Comparison of ENCODE assay signal across 9 mouse cellular contexts in the genomic region with DNA sequence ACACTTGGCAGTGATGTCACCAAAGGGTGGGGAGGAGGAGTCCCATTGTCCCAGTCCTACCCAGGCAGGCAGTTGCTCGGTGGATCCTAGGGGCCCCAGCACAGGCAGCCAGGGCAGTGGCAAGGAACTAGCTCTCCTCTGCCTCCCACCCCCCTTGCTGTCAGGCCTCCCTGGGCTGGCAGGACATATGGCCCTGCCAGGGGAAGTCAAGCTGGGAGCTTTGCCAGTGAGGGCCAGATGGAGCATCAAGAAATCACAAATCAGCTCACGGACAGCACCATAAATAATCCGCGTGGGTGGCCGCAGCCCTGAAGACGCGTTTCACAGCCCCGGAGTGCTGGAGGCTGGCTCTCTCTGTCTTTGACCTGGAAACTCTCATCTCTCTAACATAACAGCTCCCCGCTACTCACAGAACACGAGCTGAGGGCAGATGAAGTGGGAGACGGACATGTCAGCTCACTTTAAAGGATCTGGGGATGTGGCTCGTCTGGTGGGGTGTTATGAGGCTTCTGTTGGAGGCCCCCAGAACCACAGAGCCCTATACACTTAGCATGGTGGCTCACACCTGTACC. TPM values are rescaled to one million over a fixed set of nuclear protein-coding genes. Genes with fewer than 3 reads are reported as not detected.
DNase-seq lines count a peak whose midpoint lies in the region; ATAC-seq and TF ChIP-seq lines count a peak whose summit lies in the region.
"Had no signal": no experiment of that assay in that cellular context is flagged by ENCODE, and none has a peak within 500 bp of the region (broad histone marks: within the 10 kb centered on the region; RNA-seq: fewer than 3 reads in every experiment).

No protein-coding gene starts in this region.

- DNase-seq in heart, postnatal 10 days = no peak
- peak; percentile 97 for DNase-seq in cerebellum, adult 11 months
- peak; percentile 82 for DNase-seq in right cerebral cortex, postnatal 25 days
- no peak for DNase-seq in spleen, postnatal 4 days (ENCODE audit: low spot score in 2 of 2)

- WGBS in heart, embryonic 11.5 days (ENCODE audit: insufficient replicate concordance) = 22% methylated on average over 12 of the region's 12 CpGs
- WGBS in forebrain, embryonic 13.5 days = 33% methylated on average over 12 of the region's 12 CpGs
- 26% methylated on average over 12 of the region's 12 CpGs for WGBS in intestine, postnatal 0 days
- WGBS in limb, embryonic 15.5 days = 5% methylated on average over 12 of the region's 12 CpGs

- H3K27ac ChIP-seq in heart, embryonic 11.5 days (ENCODE audit: low read depth, low read length) = no peak overlapping the region
- H3K27ac ChIP-seq in forebrain, embryonic 13.5 days = peak overlapping the region; percentile 86
- H3K27ac ChIP-seq in intestine, postnatal 0 days (ENCODE audit: low read depth, low read length) = no peak overlapping the region
- peak overlapping the region; percentile 8; the same call in 1 of the 2 replicates for H3K27ac ChIP-seq in limb, embryonic 15.5 days

- H3K36me3 ChIP-seq in heart, embryonic 11.5 days (ENCODE audit: control insufficient read depth, insufficient read depth, low read length) = no peaks in the 10 kb centered on the region
- no peaks in the 10 kb centered on the region for H3K36me3 ChIP-seq in forebrain, embryonic 13.5 days (ENCODE audit: poor library complexity, severe bottlenecking)
- no peaks in the 10 kb centered on the region for H3K36me3 ChIP-seq in intestine, postnatal 0 days (ENCODE audit: control insufficient read depth, insufficient read depth)
- no peaks in the 10 kb centered on the region for H3K36me3 ChIP-seq in limb, embryonic 15.5 days

- no peak overlapping the region for H3K4me3 ChIP-seq in heart, embryonic 11.5 days (ENCODE audit: low read depth, low read length)
- H3K4me3 ChIP-seq in forebrain, embryonic 13.5 days = 0 out of 2 replicates have a peak overlapping the region, but pooled peaks have one; percentile 1
- H3K4me3 ChIP-seq in intestine, postnatal 0 days (ENCODE audit: low read depth, low read length) = no peak overlapping the region
- H3K4me3 ChIP-seq in limb, embryonic 15.5 days = no peak overlapping the region

- TF ChIP-seq CTCF in intestine, postnatal 0 days (IDR thresholded peaks at IDR 0.05; ENCODE audit: low read depth) = no peak

- peak overlapping the region; percentile 28; the same call in 1 of the 2 replicates for H3K4me2 ChIP-seq in heart, embryonic 11.5 days
- H3K4me2 ChIP-seq in forebrain, embryonic 13.5 days = peak overlapping the region; percentile 35
- H3K4me2 ChIP-seq in intestine, postnatal 0 days (replicated peaks; ENCODE audit: low read depth) = no peak overlapping the region
- H3K4me2 ChIP-seq in limb, embryonic 15.5 days = no peak overlapping the region

- H3K9ac ChIP-seq in heart, embryonic 11.5 days (ENCODE audit: low read depth, low read length) = no peak overlapping the region
- peak overlapping the region; percentile 40; the same call in 1 of the 2 replicates for H3K9ac ChIP-seq in forebrain, embryonic 13.5 days
- peak overlapping the region; percentile 1; the same call in 1 of the 2 replicates for H3K9ac ChIP-seq in intestine, postnatal 0 days (ENCODE audit: low read depth, low read length)
- H3K9ac ChIP-seq in limb, embryonic 15.5 days = no peak overlapping the region; the same call in 1 of the 2 replicates

- no peak for ATAC-seq in heart, embryonic 11.5 days (replicated peaks; ENCODE audit: insufficient number of reproducible peaks, low FRiP score, low TSS enrichment)
- peak; percentile 78 for ATAC-seq in forebrain, embryonic 13.5 days
- no peak for ATAC-seq in intestine, postnatal 0 days
- ATAC-seq in limb, embryonic 15.5 days (ENCODE audit: insufficient number of reproducible peaks, low FRiP score, low TSS enrichment, low read depth) = no peak

- intact Hi-C loops in heart, postnatal 10 days (cut with DNase I) = no loop called here

- H3K4me1 ChIP-seq in heart, embryonic 11.5 days (ENCODE audit: control insufficient read depth, insufficient read depth, low read length) = peaks cover 5% of the 10 kb centered on the region
- H3K4me1 ChIP-seq in forebrain, embryonic 13.5 days = peaks cover 10% of the 10 kb centered on the region
- H3K4me1 ChIP-seq in intestine, postnatal 0 days (replicated peaks; ENCODE audit: control insufficient read depth, insufficient read depth, low read length) = no peaks in the 10 kb centered on the region
- peaks cover 14% of the 10 kb centered on the region for H3K4me1 ChIP-seq in limb, embryonic 15.5 days

- H3K9me3 ChIP-seq in heart, embryonic 11.5 days (replicated peaks; ENCODE audit: control insufficient read depth, low read length) = no peaks in the 10 kb centered on the region
- H3K9me3 ChIP-seq in forebrain, embryonic 13.5 days (replicated peaks) = no peaks in the 10 kb centered on the region
- no peaks in the 10 kb centered on the region for H3K9me3 ChIP-seq in intestine, postnatal 0 days (ENCODE audit: control insufficient read depth)
- no peaks in the 10 kb centered on the region for H3K9me3 ChIP-seq in limb, embryonic 15.5 days

- H3K27me3 ChIP-seq in heart, embryonic 11.5 days (ENCODE audit: control insufficient read depth, insufficient read depth, low read length) = no peaks in the 10 kb centered on the region
- no peaks in the 10 kb centered on the region for H3K27me3 ChIP-seq in forebrain, embryonic 13.5 days
- H3K27me3 ChIP-seq in intestine, postnatal 0 days (replicated peaks; ENCODE audit: control insufficient read depth, insufficient read depth, low read length) = no peaks in the 10 kb centered on the region
- no peaks in the 10 kb centered on the region for H3K27me3 ChIP-seq in limb, embryonic 15.5 days

RNA-seq across cellular contexts. Expression of gene Rps10, which starts 6.1 kb away (rescaled TPM):
- 659 and 724 TPM in 2 replicates for polyA plus RNA-seq in heart, embryonic 11.5 days (2014; fragmentation: Nextera tagmentation; extraction: Ambion mirVana)
- total RNA-seq in heart, postnatal 10 days (2021) = 100 to 1,000 TPM; 713 to 733 TPM
- polyA plus RNA-seq in forebrain, embryonic 13.5 days (2015; fragmentation: Nextera tagmentation; extraction: Ambion mirVana) = 659 and 777 TPM in 2 replicates
- 591 and 603 TPM in 2 replicates for polyA plus RNA-seq in intestine, postnatal 0 days (2015; fragmentation: Nextera tagmentation; extraction: Ambion mirVana)
- 793 and 967 TPM in 2 replicates for polyA plus RNA-seq in limb, embryonic 15.5 days (2015; fragmentation: Nextera tagmentation; extraction: Ambion mirVana)

RNA-seq across cellular contexts. Expression of gene RPS10-NUDT3, which starts 7.6 kb away (rescaled TPM):
- not detected in 2 replicates for polyA plus RNA-seq in heart, embryonic 11.5 days (2014; fragmentation: Nextera tagmentation; extraction: Ambion mirVana)
- total RNA-seq in heart, postnatal 10 days (2021) = 1 to 10 TPM in 1 of 2 experiments, not detected in 1; 1.0 TPM
- not detected in 2 replicates for polyA plus RNA-seq in forebrain, embryonic 13.5 days (2015; fragmentation: Nextera tagmentation; extraction: Ambion mirVana)
- polyA plus RNA-seq in intestine, postnatal 0 days (2015; fragmentation: Nextera tagmentation; extraction: Ambion mirVana) = not detected in 2 replicates
- polyA plus RNA-seq in limb, embryonic 15.5 days (2015; fragmentation: Nextera tagmentation; extraction: Ambion mirVana) = not detected in 2 replicates
- total RNA-seq: gastrocnemius, postnatal 36 days had no signal

RNA-seq across cellular contexts. Expression of gene Pacsin1, which starts 12.7 kb away (rescaled TPM):
- polyA plus RNA-seq in heart, embryonic 11.5 days (2014; fragmentation: Nextera tagmentation; extraction: Ambion mirVana) = 2.5 and 2.9 TPM in 2 replicates
- total RNA-seq in heart, postnatal 10 days (2021) = under 1 TPM; 0.05 to 0.20 TPM
- polyA plus RNA-seq in forebrain, embryonic 13.5 days (2015; fragmentation: Nextera tagmentation; extraction: Ambion mirVana) = 14.8 and 18.2 TPM in 2 replicates
- polyA plus RNA-seq in intestine, postnatal 0 days (2015; fragmentation: Nextera tagmentation; extraction: Ambion mirVana) = 1.2 and 1.4 TPM in 2 replicates
- polyA plus RNA-seq in limb, embryonic 15.5 days (2015; fragmentation: Nextera tagmentation; extraction: Ambion mirVana) = 2.5 and 3.4 TPM in 2 replicates

RNA-seq across cellular contexts. Expression of gene Nudt3, which starts 19.3 kb away (rescaled TPM):
- 38.8 and 47.4 TPM in 2 replicates for polyA plus RNA-seq in heart, embryonic 11.5 days (2014; fragmentation: Nextera tagmentation; extraction: Ambion mirVana)
- 100 to 1,000 TPM; 380 to 410 TPM for total RNA-seq in heart, postnatal 10 days (2021)
- 191 and 196 TPM in 2 replicates for polyA plus RNA-seq in forebrain, embryonic 13.5 days (2015; fragmentation: Nextera tagmentation; extraction: Ambion mirVana)
- polyA plus RNA-seq in intestine, postnatal 0 days (2015; fragmentation: Nextera tagmentation; extraction: Ambion mirVana) = 43.3 and 43.4 TPM in 2 replicates
- polyA plus RNA-seq in limb, embryonic 15.5 days (2015; fragmentation: Nextera tagmentation; extraction: Ambion mirVana) = 84.9 and 85.0 TPM in 2 replicates

Comparison
In these comparisons a context has a peak if more than half of its experiments do, and no peak if none do; other contexts are left out.
1. H3K27ac ChIP-seq: peak in forebrain, embryonic 13.5 days (single experiment) and limb, embryonic 15.5 days (single experiment); none in heart, embryonic 11.5 days (single experiment) and intestine, postnatal 0 days (single experiment).
2. H3K4me2 ChIP-seq: peak in heart, embryonic 11.5 days (single experiment) and forebrain, embryonic 13.5 days (single experiment); none in intestine, postnatal 0 days (single experiment) and limb, embryonic 15.5 days (single experiment).
3. H3K9ac ChIP-seq: peak in forebrain, embryonic 13.5 days (single experiment) and intestine, postnatal 0 days (single experiment); none in heart, embryonic 11.5 days (single experiment) and limb, embryonic 15.5 days (single experiment).
4. DNase-seq: peak in cerebellum, adult 11 months (single experiment) and right cerebral cortex, postnatal 25 days (single experiment); none in heart, postnatal 10 days (0 of 2) and spleen, postnatal 4 days (0 of 2).